Mouse (Mus musculus): ENCODE results near the gene Sim1. TPM values are rescaled to one million over a fixed set of nuclear protein-coding genes. Genes with fewer than 3 reads are reported as not detected.

Sim1 gene
- total RNA-seq, 2 experiments from 2014 or later, result not detected

GRCm38 (mm10) chr10:51015362-51015761 is 120.8 kb downstream of the Sim1 start:
- intact Hi-C loops (cut with DNase I), result no loop called here
- DNase-seq, result no peak

- intact Hi-C loops (cut with DNase I), result no loop called here
- DNase-seq, result no peak
These were observed 129.0 kb downstream of the Sim1 start for GRCm38 (mm10) chr10:51023308-51024279.

Measured in heart, postnatal 14 days (tissue).